Mouse (Mus musculus) heart, embryonic 11.5 days (tissue): ENCODE measurements around the gene Kdf1. TPM values are rescaled to one million over a fixed set of nuclear protein-coding genes. Genes with fewer than 3 reads are reported as not detected.
"Not testable (repeated sequence)": the region's sequence is repeated elsewhere in the genome, so short reads cannot be mapped to it uniquely, and the experiment has no call there.

Experiments
- ATAC-seq: fragments of 200-750 bp; cut with Nextera tagmentation; replicated peaks from 2 replicates; pipeline ENCODE4 v1.8.0; 2017; ENCODE audit warnings: moderate library complexity; ENCODE audit not compliant: insufficient number of reproducible peaks, low FRiP score, low TSS enrichment
- H3K27ac ChIP-seq: fragments of 300-500 bp; sonication (generic); 2 replicates; pipeline ENCODE4 v1.5.1; 2014; ENCODE audit warnings: mild to moderate bottlenecking, low read depth, low read length
- H3K27me3 ChIP-seq: fragments of 300-500 bp; sonication (generic); 2 replicates; pipeline ENCODE4 v1.6.1; 2014; ENCODE audit warnings: mild to moderate bottlenecking, low read length, mixed read lengths; ENCODE audit not compliant: control insufficient read depth, insufficient read depth
- H3K36me3 ChIP-seq: fragments of 300-500 bp; sonication (generic); 2 replicates; pipeline ENCODE4 v1.6.1; 2014; ENCODE audit warnings: mild to moderate bottlenecking, low read length, moderate library complexity, mixed read lengths; ENCODE audit not compliant: control insufficient read depth, insufficient read depth
- H3K4me1 ChIP-seq: fragments of 300-500 bp; sonication (generic); 2 replicates; pipeline ENCODE4 v1.6.1; 2014; ENCODE audit warnings: low read length; ENCODE audit not compliant: control insufficient read depth, insufficient read depth
- H3K4me2 ChIP-seq: fragments of 300-500 bp; sonication (generic); 2 replicates; pipeline ENCODE4 v1.6.1; 2014; ENCODE audit warnings: mild to moderate bottlenecking, moderate library complexity
- H3K4me3 ChIP-seq: fragments of 300-500 bp; sonication (generic); 2 replicates; pipeline ENCODE4 v1.5.1; 2014; ENCODE audit warnings: low read depth, low read length
- H3K9ac ChIP-seq: fragments of 300-500 bp; sonication (generic); 2 replicates; pipeline ENCODE4 v1.6.1; 2014; ENCODE audit warnings: mild to moderate bottlenecking, low read depth, low read length, moderate library complexity
- H3K9me3 ChIP-seq: fragments of 300-500 bp; sonication (generic); replicated peaks from 2 replicates; pipeline ENCODE4 v1.6.1; 2016; ENCODE audit warnings: low read length; ENCODE audit not compliant: control insufficient read depth
- WGBS: fragments of 180-500 bp; shearing (Covaris S2); extraction: QIAGEN DNeasy Blood & Tissue Kit; methylation state at CpG from one replicate; pipeline ENCODE4 v1.1.7; 2014; ENCODE audit not compliant: insufficient replicate concordance; 5-methylcytosine and 5-hydroxymethylcytosine counted together
- polyA plus RNA-seq: library from polyadenylated mRNA; unstranded; fragments of >200 nt; fragmentation: Nextera tagmentation; extraction: Ambion mirVana; gene quantifications from 2 replicates; pipeline ENCODE4 v1.2.1, GENCODE M21; 2014

The Kdf1 gene
- polyA plus RNA-seq, 1 experiment from 2014 or later = 0.77 TPM

DNA sequence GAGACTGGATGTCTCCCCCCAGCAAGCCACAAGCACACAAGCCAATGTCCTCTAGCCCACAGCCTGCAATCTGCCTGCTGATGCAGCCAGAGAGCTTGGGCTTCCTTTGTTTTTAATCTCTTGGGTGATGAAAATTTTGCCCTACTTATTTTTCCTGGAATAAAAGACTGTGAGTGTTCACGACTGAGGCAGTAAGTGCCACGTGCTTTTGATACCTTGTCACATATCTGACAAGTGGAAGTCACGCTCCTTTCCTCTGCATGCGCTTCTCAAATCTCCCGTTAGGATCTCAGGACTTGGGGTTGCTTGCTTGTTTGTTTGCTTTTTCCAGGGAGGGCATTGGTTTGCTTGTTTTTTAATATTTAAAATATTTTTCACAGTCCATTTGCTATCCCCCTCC, 14.5 kb upstream of the Kdf1 start:
- no peak overlapping the region for H3K9ac ChIP-seq
- no peaks in the 10 kb centered on the region for H3K36me3 ChIP-seq
- no peaks in the 10 kb centered on the region for H3K9me3 ChIP-seq
- H3K27me3 ChIP-seq = peaks cover 62% of the 10 kb centered on the region
- 52% methylated on average over 5 of the region's 5 CpGs for WGBS
- no peak overlapping the region for H3K4me3 ChIP-seq
- no peaks in the 10 kb centered on the region for H3K4me1 ChIP-seq
- ATAC-seq = no peak
- no peak overlapping the region for H3K4me2 ChIP-seq
- H3K27ac ChIP-seq = no peak overlapping the region

DNA sequence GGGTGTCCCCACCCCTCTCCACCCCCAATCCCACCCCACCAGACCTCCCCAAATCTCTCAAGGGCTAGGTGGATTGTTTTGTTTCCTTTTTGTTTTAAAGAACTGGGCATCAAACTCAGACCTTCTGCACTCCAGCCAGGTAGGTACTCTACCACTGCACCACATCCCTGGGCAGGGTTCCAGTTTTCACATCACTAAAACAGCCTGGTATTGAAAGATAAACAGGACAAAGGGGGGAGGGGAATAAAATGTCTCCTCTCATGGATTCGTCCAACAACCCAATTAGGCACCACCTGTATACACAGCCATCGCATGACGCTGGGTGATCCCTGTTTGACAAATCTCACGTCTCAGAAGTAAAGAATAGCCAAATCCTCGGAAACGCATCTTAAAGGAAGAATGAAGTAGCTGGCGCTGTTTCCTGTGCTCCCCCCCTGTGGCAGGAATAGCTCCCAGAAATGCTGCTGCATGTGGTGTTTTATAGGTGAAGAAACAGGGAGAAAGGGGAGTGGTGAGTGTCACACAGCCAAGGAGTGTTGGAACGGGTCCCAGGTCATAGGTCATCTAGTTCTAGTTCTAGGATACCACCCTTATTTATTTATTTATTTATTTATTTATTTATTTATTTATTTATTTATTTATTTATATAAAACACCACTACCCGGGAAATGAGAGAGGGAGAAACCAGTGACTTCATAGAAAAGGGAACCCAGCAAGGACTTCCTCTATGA, 13.8 kb upstream of the Kdf1 start:
- H3K4me3 ChIP-seq = no peak overlapping the region
- H3K36me3 ChIP-seq = no peaks in the 10 kb centered on the region
- no peak overlapping the region for H3K9ac ChIP-seq
- H3K27me3 ChIP-seq = peaks cover 56% of the 10 kb centered on the region
- ATAC-seq = no peak
- H3K9me3 ChIP-seq = no peaks in the 10 kb centered on the region
- 58% methylated on average over 9 of the region's 9 CpGs for WGBS
- no peak overlapping the region for H3K27ac ChIP-seq
- H3K4me1 ChIP-seq = no peaks in the 10 kb centered on the region
- no peak overlapping the region for H3K4me2 ChIP-seq

DNA sequence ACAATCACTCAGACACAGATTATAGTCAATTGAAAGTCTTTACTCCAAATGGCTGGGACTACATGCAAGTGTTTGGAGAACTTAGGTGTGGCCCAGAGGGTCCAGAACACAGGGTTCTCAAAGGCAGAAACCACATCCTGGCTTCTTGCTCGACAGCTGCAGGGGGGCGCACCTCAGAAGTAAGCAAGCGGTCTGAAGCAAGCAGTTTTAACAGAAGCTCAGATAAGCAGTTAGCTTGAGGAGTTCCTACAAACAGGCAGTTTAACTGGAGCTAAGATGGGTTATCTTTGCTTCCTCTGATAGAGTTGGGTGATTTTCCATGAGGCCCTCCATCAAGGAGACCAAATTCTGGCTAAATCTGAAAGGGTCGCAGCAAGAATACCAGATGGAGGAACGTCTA, 12.2 kb upstream of the Kdf1 start:
- peaks cover 39% of the 10 kb centered on the region for H3K27me3 ChIP-seq
- H3K4me3 ChIP-seq = no peak overlapping the region

DNA sequence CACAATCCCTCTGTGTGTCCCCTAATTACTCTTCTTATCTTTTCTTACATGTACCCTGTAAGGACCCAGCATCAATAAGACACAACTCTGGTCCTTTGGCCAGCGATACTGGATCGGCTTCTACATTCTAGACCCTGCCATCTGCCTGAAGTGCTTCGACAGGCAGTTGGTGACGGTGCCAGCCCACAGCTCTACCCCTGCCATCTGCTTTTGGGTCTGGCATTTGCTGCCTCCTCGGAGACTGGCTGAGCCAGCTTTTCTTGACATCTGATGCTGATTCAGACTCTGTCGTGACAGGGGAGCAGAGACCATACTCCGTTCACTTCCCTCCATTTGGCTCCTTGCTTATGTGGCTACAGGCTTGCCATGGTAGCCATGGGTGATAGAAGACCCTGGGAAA, 9.8 kb upstream of the Kdf1 start:
- ATAC-seq = no peak
- no peak overlapping the region for H3K4me2 ChIP-seq
- H3K9ac ChIP-seq = no peak overlapping the region
- WGBS = 80% methylated on average over 7 of the region's 7 CpGs
- H3K27me3 ChIP-seq = peaks cover 22% of the 10 kb centered on the region
- H3K36me3 ChIP-seq = no peaks in the 10 kb centered on the region
- H3K27ac ChIP-seq = no peak overlapping the region
- no peak overlapping the region for H3K4me3 ChIP-seq
- no peaks in the 10 kb centered on the region for H3K9me3 ChIP-seq
- H3K4me1 ChIP-seq = no peaks in the 10 kb centered on the region

More for the DNA sequence above, 12.2 kb upstream of the Kdf1 start:
- no peaks in the 10 kb centered on the region for H3K4me1 ChIP-seq
- H3K9me3 ChIP-seq = no peaks in the 10 kb centered on the region
- 51% methylated on average over 5 of the region's 5 CpGs for WGBS
- H3K4me2 ChIP-seq = no peak overlapping the region
- H3K9ac ChIP-seq = no peak overlapping the region
- no peak overlapping the region for H3K27ac ChIP-seq
- H3K36me3 ChIP-seq = no peaks in the 10 kb centered on the region
- no peak for ATAC-seq

DNA sequence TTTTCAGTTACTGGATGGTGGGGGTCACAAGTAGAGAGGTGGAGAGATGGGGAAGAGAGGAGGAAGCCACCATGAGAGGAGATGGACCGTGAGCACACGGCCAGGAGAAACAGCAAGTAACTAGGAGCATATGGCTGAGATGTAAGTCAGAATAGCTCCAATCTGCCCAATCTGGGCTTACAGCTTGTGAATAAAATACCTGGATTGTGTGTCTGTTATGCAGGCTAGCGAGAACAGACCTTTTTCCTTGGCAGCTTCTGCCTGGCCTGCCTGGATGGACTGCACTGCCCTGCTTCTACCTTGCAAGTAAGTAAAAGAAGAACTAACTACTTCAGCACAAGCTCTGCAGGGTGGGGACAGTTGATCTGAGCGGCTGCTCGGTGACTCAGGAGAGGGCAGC, 7.7 kb upstream of the Kdf1 start:
- ATAC-seq = no peak
- Histone ChIP-seq H3K4me2 (no peak overlapping the region), H3K4me1 (no peaks in the 10 kb centered on the region), H3K9ac (no peak overlapping the region), H3K27me3 (peaks cover 8% of the 10 kb centered on the region), H3K27ac (no peak overlapping the region), H3K4me3 (no peak overlapping the region), H3K9me3 (no peaks in the 10 kb centered on the region), H3K36me3 (no peaks in the 10 kb centered on the region)
- 74% methylated on average over 5 of the region's 5 CpGs for WGBS

DNA sequence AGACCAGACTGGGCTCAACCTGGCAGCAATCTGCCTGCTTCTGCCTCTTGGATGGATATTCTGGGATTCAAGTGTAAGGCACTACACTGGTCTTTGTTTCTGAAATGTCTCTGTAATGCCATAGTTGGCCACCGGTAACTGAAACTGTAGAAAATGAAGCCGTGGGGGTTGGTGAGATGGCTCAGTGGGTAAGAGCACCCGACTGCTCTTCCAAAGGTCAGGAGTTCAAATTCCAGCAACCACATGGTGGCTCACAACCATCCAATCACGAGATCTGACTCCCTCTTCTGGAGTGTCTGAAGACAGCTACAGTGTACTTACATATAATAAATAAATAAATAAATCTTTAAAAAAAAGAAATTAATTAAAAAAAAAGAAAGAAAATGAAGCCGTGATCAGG, 6.3 kb upstream of the Kdf1 start:
- WGBS = 50% methylated on average over 4 of the region's 5 CpGs
- H3K27ac ChIP-seq, H3K4me1 ChIP-seq: not testable (repeated sequence)

DNA sequence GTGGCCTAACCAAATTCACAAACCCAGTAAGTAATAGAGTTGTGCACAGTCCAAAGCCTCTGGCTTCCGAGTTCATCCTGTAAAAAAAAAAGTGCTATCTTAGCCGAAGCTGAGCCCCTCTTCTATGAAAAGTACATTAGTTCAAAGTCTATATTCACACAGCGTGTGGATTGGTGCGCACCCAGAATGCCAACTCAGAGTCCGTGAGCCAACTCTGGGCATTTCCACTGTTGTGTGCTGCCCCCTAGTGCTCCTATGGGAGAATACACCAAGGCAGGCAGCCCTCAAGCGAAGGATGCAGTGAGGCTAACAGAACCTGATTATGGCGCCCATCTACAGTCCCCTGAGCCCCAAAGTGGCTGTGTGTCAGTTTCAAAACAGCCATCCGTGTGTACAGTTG, 5.8 kb upstream of the Kdf1 start:
- H3K27ac ChIP-seq = no peak overlapping the region
- H3K4me2 ChIP-seq = no peak overlapping the region
- no peak overlapping the region for H3K9ac ChIP-seq
- no peaks in the 10 kb centered on the region for H3K4me1 ChIP-seq
- no peaks in the 10 kb centered on the region for H3K9me3 ChIP-seq
- no peaks in the 10 kb centered on the region for H3K36me3 ChIP-seq
- no peak overlapping the region for H3K4me3 ChIP-seq
- WGBS = 11% methylated on average over 8 of the region's 8 CpGs
- H3K27me3 ChIP-seq = peaks cover 8% of the 10 kb centered on the region
- no peak for ATAC-seq

More for the DNA sequence above, 6.3 kb upstream of the Kdf1 start:
- H3K4me3 ChIP-seq, H3K4me2 ChIP-seq, H3K36me3 ChIP-seq, ATAC-seq, H3K9ac ChIP-seq, H3K9me3 ChIP-seq, H3K27me3 ChIP-seq: not testable (repeated sequence)

DNA sequence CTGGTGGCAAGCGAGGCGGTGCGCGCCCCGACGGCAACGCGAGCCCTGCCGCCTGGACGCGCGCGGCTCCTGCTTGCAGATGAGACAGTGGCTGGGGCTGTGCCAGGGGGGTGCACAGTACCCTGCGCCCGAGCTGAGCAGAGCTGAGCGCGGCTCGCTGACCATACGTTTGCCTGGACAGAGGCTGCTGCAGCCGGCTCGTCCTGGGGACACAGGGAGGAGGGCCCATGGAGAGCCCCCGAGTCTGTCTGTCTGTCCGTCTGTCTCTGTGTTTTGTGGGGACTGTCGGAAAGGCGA, 554 bp downstream of the Kdf1 start:
- 5% methylated on average over 25 of the region's 25 CpGs for WGBS
- H3K27ac ChIP-seq = no peak overlapping the region
- H3K4me1 ChIP-seq = peaks cover 9% of the 10 kb centered on the region
- ATAC-seq = no peak
- peak overlapping the region; percentile 54 for H3K4me3 ChIP-seq
- peak overlapping the region; percentile 65 for H3K9ac ChIP-seq
- H3K9me3 ChIP-seq = no peaks in the 10 kb centered on the region
- no peaks in the 10 kb centered on the region for H3K36me3 ChIP-seq
- peak overlapping the region; percentile 78 for H3K4me2 ChIP-seq
- peaks cover 36% of the 10 kb centered on the region for H3K27me3 ChIP-seq

DNA sequence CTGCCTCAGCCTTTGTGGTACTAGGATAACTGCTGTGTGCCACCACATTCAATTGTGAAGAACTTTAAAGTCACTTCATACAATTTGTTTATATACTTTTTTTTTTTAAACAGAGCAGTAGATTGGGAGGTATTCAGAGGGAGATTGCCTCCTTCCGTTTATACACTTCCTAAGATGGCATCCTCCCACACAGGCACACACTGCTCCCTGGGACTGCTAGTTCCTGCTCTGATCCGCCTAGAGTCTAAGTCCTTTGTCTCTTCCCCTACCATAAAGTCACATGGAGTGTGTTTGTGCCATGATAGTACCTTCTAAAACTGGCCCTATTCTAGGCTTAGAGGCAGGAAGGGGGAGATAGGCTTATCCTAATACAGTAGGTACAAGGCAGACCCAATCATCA, 2.7 kb downstream of the Kdf1 start:
- H3K27ac ChIP-seq = no peak overlapping the region
- H3K27me3 ChIP-seq = peaks cover 36% of the 10 kb centered on the region
- 65% methylated on average over 2 of the region's 2 CpGs for WGBS
- ATAC-seq = no peak
- no peak overlapping the region for H3K9ac ChIP-seq
- H3K4me3 ChIP-seq = no peak overlapping the region
- H3K4me1 ChIP-seq = peaks cover 9% of the 10 kb centered on the region
- H3K9me3 ChIP-seq = no peaks in the 10 kb centered on the region
- no peak overlapping the region for H3K4me2 ChIP-seq
- H3K36me3 ChIP-seq = no peaks in the 10 kb centered on the region
